Mouse (Mus musculus): ENCODE data around the gene Gabrb3.

The Gabrb3 gene

GRCm38 (mm10) chr7:57529954-57530353 lies 110.5 kb downstream of the Gabrb3 start:
- DNase-seq (ENCODE audit: extremely low spot score, low read depth, low spot score), result no peak

- DNase-seq (ENCODE audit: extremely low spot score, low read depth, low spot score), result no peak
Measured at GRCm38 (mm10) chr7:57532676-57533075, 113.2 kb downstream of the Gabrb3 start.

GRCm38 (mm10) chr7:57538565-57538964 lies 119.1 kb downstream of the Gabrb3 start:
- peak; percentile 0 for DNase-seq (ENCODE audit: extremely low spot score, low read depth, low spot score)

GRCm38 (mm10) chr7:57560732-57561436 lies 141.4 kb downstream of the Gabrb3 start:
- no peak for DNase-seq (ENCODE audit: extremely low spot score, low read depth, low spot score)

GRCm38 (mm10) chr7:57564403-57564802 lies 144.9 kb downstream of the Gabrb3 start:
- no peak for DNase-seq (ENCODE audit: extremely low spot score, low read depth, low spot score)

GRCm38 (mm10) chr7:57590451-57591248 lies 171.2 kb downstream of the Gabrb3 start:
- no peak for DNase-seq (ENCODE audit: extremely low spot score, low read depth, low spot score)

GRCm38 (mm10) chr7:57591249-57591577 lies 171.7 kb downstream of the Gabrb3 start:
- no peak for DNase-seq (ENCODE audit: extremely low spot score, low read depth, low spot score)

- DNase-seq (ENCODE audit: extremely low spot score, low read depth, low spot score), result no peak
Measured at GRCm38 (mm10) chr7:57591578-57592431, 172.3 kb downstream of the Gabrb3 start.

GRCm38 (mm10) chr7:57597341-57597740 lies 177.8 kb downstream of the Gabrb3 start:
- DNase-seq (ENCODE audit: extremely low spot score, low read depth, low spot score), result no peak

GRCm38 (mm10) chr7:57618697-57619096 lies 199.2 kb downstream of the Gabrb3 start:
- DNase-seq (ENCODE audit: extremely low spot score, low read depth, low spot score), result no peak

GRCm38 (mm10) chr7:57620036-57620435 lies 200.5 kb downstream of the Gabrb3 start:
- no peak for DNase-seq (ENCODE audit: extremely low spot score, low read depth, low spot score)

- no peak for DNase-seq (ENCODE audit: extremely low spot score, low read depth, low spot score)
Measured at GRCm38 (mm10) chr7:57623718-57624117, 204.2 kb downstream of the Gabrb3 start.

- no peak for DNase-seq (ENCODE audit: extremely low spot score, low read depth, low spot score)
Measured at GRCm38 (mm10) chr7:57635026-57635425, 215.5 kb downstream of the Gabrb3 start.

GRCm38 (mm10) chr7:57635687-57636086 lies 216.2 kb downstream of the Gabrb3 start:
- no peak for DNase-seq (ENCODE audit: extremely low spot score, low read depth, low spot score)

- no peak for DNase-seq (ENCODE audit: extremely low spot score, low read depth, low spot score)
Measured at GRCm38 (mm10) chr7:57640796-57641195, 221.3 kb downstream of the Gabrb3 start.

GRCm38 (mm10) chr7:57647345-57647744 lies 227.9 kb downstream of the Gabrb3 start:
- no peak for DNase-seq (ENCODE audit: extremely low spot score, low read depth, low spot score)

- DNase-seq (ENCODE audit: extremely low spot score, low read depth, low spot score), result no peak
Measured at GRCm38 (mm10) chr7:57648136-57648755, 228.8 kb downstream of the Gabrb3 start.

- no peak for DNase-seq (ENCODE audit: extremely low spot score, low read depth, low spot score)
Measured at GRCm38 (mm10) chr7:57677352-57677751, 257.9 kb downstream of the Gabrb3 start.

GRCm38 (mm10) chr7:57689836-57690235 lies 270.3 kb downstream of the Gabrb3 start:
- no peak for DNase-seq (ENCODE audit: extremely low spot score, low read depth, low spot score)

- DNase-seq (ENCODE audit: extremely low spot score, low read depth, low spot score), result no peak
Measured at GRCm38 (mm10) chr7:57700370-57700769, 280.9 kb downstream of the Gabrb3 start.

- no peak for DNase-seq (ENCODE audit: extremely low spot score, low read depth, low spot score)
Measured at GRCm38 (mm10) chr7:57701046-57701445, 281.6 kb downstream of the Gabrb3 start.
